Mouse (Mus musculus) limb, embryonic 10.5 days (tissue): ENCODE data around the gene Fndc3b. TPM values are rescaled to one million over a fixed set of nuclear protein-coding genes. Genes with fewer than 3 reads are reported as not detected.

Experiments
- DNase-seq: peaks from one replicate; pipeline ENCODE4 v3.0.0-alpha.2; 2017; ENCODE audit warnings: low spot score
- H3K27ac ChIP-seq: fragments of 300-500 bp; sonication (generic); 2 replicates; pipeline ENCODE4 v1.5.1; 2016; ENCODE audit warnings: mild to moderate bottlenecking
- H3K27me3 ChIP-seq: fragments of 300-500 bp; sonication (generic); 2 replicates; pipeline ENCODE4 v1.6.1; 2016; ENCODE audit warnings: low read depth, mild to moderate bottlenecking; ENCODE audit not compliant: poor library complexity, severe bottlenecking
- H3K36me3 ChIP-seq: fragments of 300-500 bp; sonication (generic); 2 replicates; pipeline ENCODE4 v1.6.1; 2016; ENCODE audit warnings: mild to moderate bottlenecking, moderate library complexity
- H3K4me1 ChIP-seq: fragments of 300-500 bp; sonication (generic); 2 replicates; pipeline ENCODE4 v1.6.1; 2016
- H3K4me3 ChIP-seq: fragments of 300-500 bp; sonication (generic); 2 replicates; pipeline ENCODE4 v1.5.1; 2016; ENCODE audit warnings: mild to moderate bottlenecking, moderate library complexity
- H3K9me3 ChIP-seq: fragments of 300-500 bp; sonication (generic); replicated peaks from 2 replicates; pipeline ENCODE4 v1.6.1; 2016; ENCODE audit warnings: mild to moderate bottlenecking
- WGBS: fragments of 180-500 bp; shearing (Covaris S2); methylation state at CpG from one replicate; pipeline ENCODE4 v1.1.7; 2016; 5-methylcytosine and 5-hydroxymethylcytosine counted together
- polyA plus RNA-seq: library from polyadenylated mRNA; unstranded; fragments of >200 nt; fragmentation: Nextera tagmentation; extraction: Ambion mirVana; gene quantifications from 2 replicates; pipeline ENCODE4 v1.2.1, GENCODE M21; 2016

Fndc3b gene
- polyA plus RNA-seq, 1 experiment from 2014 or later = 9.7 TPM

GRCm38 (mm10) chr3:27565314-27565713 is 145.8 kb downstream of the Fndc3b start:
- 94% methylated on average over 4 of the region's 4 CpGs for WGBS
- H3K27me3 ChIP-seq = no peaks in the 10 kb centered on the region
- no peak overlapping the region for H3K27ac ChIP-seq
- no peaks in the 10 kb centered on the region for H3K4me1 ChIP-seq
- H3K4me3 ChIP-seq = no peak overlapping the region
- DNase-seq = no peak
- H3K9me3 ChIP-seq = no peaks in the 10 kb centered on the region
- no peaks in the 10 kb centered on the region for H3K36me3 ChIP-seq

- no peak for DNase-seq
- Histone ChIP-seq H3K27ac (no peak overlapping the region), H3K4me1 (no peaks in the 10 kb centered on the region), H3K36me3 (no peaks in the 10 kb centered on the region), H3K9me3 (no peaks in the 10 kb centered on the region), H3K4me3 (no peak overlapping the region), H3K27me3 (no peaks in the 10 kb centered on the region)
- WGBS = 90% methylated on average over 5 of the region's 5 CpGs
These were observed 148.0 kb downstream of the Fndc3b start for GRCm38 (mm10) chr3:27563047-27563624.

- H3K36me3 ChIP-seq = no peaks in the 10 kb centered on the region
- no peak overlapping the region for H3K4me3 ChIP-seq
- no peak for DNase-seq
- H3K27me3 ChIP-seq = no peaks in the 10 kb centered on the region
- WGBS = 85% methylated on average over 3 of the region's 3 CpGs
- no peaks in the 10 kb centered on the region for H3K4me1 ChIP-seq
- no peaks in the 10 kb centered on the region for H3K9me3 ChIP-seq
- H3K27ac ChIP-seq = no peak overlapping the region
These were observed 148.6 kb downstream of the Fndc3b start for GRCm38 (mm10) chr3:27562476-27562875.

- Histone ChIP-seq H3K9me3 (no peaks in the 10 kb centered on the region), H3K4me3 (no peak overlapping the region), H3K36me3 (no peaks in the 10 kb centered on the region), H3K27ac (no peak overlapping the region), H3K27me3 (no peaks in the 10 kb centered on the region), H3K4me1 (no peaks in the 10 kb centered on the region)
- no peak for DNase-seq
- 95% methylated on average over 2 of the region's 2 CpGs for WGBS
These were observed 149.2 kb downstream of the Fndc3b start for GRCm38 (mm10) chr3:27561921-27562320.

GRCm38 (mm10) chr3:27559316-27559715 is 151.8 kb downstream of the Fndc3b start:
- Histone ChIP-seq H3K9me3 (no peaks in the 10 kb centered on the region), H3K27ac (no peak overlapping the region), H3K4me1 (no peaks in the 10 kb centered on the region), H3K27me3 (no peaks in the 10 kb centered on the region), H3K4me3 (no peak overlapping the region), H3K36me3 (peaks cover 9% of the 10 kb centered on the region)
- WGBS = 92% methylated on average over 4 of the region's 4 CpGs
- no peak for DNase-seq

- WGBS = 91% methylated on average over 4 of the region's 4 CpGs
- Histone ChIP-seq H3K9me3 (no peaks in the 10 kb centered on the region), H3K27ac (no peak overlapping the region), H3K27me3 (no peaks in the 10 kb centered on the region), H3K4me1 (no peaks in the 10 kb centered on the region), H3K36me3 (peaks cover 9% of the 10 kb centered on the region), H3K4me3 (no peak overlapping the region)
- DNase-seq = no peak
These were observed 153.8 kb downstream of the Fndc3b start for GRCm38 (mm10) chr3:27557100-27558004.

- DNase-seq = no peak
- no peaks in the 10 kb centered on the region for H3K27me3 ChIP-seq
- H3K27ac ChIP-seq = no peak overlapping the region
- H3K9me3 ChIP-seq = no peaks in the 10 kb centered on the region
- 90% methylated on average over 3 of the region's 3 CpGs for WGBS
- no peaks in the 10 kb centered on the region for H3K4me1 ChIP-seq
- H3K4me3 ChIP-seq = no peak overlapping the region
- peaks cover 9% of the 10 kb centered on the region for H3K36me3 ChIP-seq
These were observed 155.6 kb downstream of the Fndc3b start for GRCm38 (mm10) chr3:27555401-27555940.

- WGBS = 91% methylated on average over 3 of the region's 3 CpGs
- DNase-seq = no peak
- H3K4me3 ChIP-seq = no peak overlapping the region
These were observed 156.8 kb downstream of the Fndc3b start for GRCm38 (mm10) chr3:27554325-27554724.

GRCm38 (mm10) chr3:27553781-27554180 is 157.3 kb downstream of the Fndc3b start:
- Histone ChIP-seq H3K4me1 (no peaks in the 10 kb centered on the region), H3K27me3 (no peaks in the 10 kb centered on the region), H3K4me3 (no peak overlapping the region), H3K27ac (no peak overlapping the region), H3K36me3 (peaks cover 9% of the 10 kb centered on the region), H3K9me3 (no peaks in the 10 kb centered on the region)
- DNase-seq = no peak
- WGBS = 84% methylated on average over 3 of the region's 3 CpGs

More at GRCm38 (mm10) chr3:27554325-27554724, 156.8 kb downstream of the Fndc3b start:
- no peak overlapping the region for H3K27ac ChIP-seq
- H3K36me3 ChIP-seq = peaks cover 9% of the 10 kb centered on the region
- no peaks in the 10 kb centered on the region for H3K9me3 ChIP-seq
- no peaks in the 10 kb centered on the region for H3K4me1 ChIP-seq
- H3K27me3 ChIP-seq = no peaks in the 10 kb centered on the region

GRCm38 (mm10) chr3:27551005-27551404 is 160.1 kb downstream of the Fndc3b start:
- 93% methylated on average over 3 of the region's 3 CpGs for WGBS
- H3K27ac ChIP-seq = no peak overlapping the region
- DNase-seq = no peak
- peaks cover 9% of the 10 kb centered on the region for H3K36me3 ChIP-seq
- no peaks in the 10 kb centered on the region for H3K4me1 ChIP-seq
- no peak overlapping the region for H3K4me3 ChIP-seq
- H3K9me3 ChIP-seq = no peaks in the 10 kb centered on the region
- H3K27me3 ChIP-seq = no peaks in the 10 kb centered on the region

- Histone ChIP-seq H3K4me1 (no peaks in the 10 kb centered on the region), H3K9me3 (no peaks in the 10 kb centered on the region), H3K4me3 (no peak overlapping the region), H3K36me3 (peaks cover 4% of the 10 kb centered on the region), H3K27me3 (no peaks in the 10 kb centered on the region), H3K27ac (no peak overlapping the region)
- DNase-seq = no peak
- WGBS = 95% methylated on average over 1 of the region's 1 CpGs
These were observed 160.7 kb downstream of the Fndc3b start for GRCm38 (mm10) chr3:27550409-27550808.

- Histone ChIP-seq H3K27me3 (no peaks in the 10 kb centered on the region), H3K9me3 (no peaks in the 10 kb centered on the region), H3K27ac (no peak overlapping the region), H3K4me1 (no peaks in the 10 kb centered on the region), H3K36me3 (peaks cover 9% of the 10 kb centered on the region; the same call in 1 of the 2 replicates), H3K4me3 (no peak overlapping the region)
- no peak for DNase-seq
- 96% methylated on average over 3 of the region's 3 CpGs for WGBS
These were observed 165.5 kb downstream of the Fndc3b start for GRCm38 (mm10) chr3:27545651-27546050.

- DNase-seq = no peak
- Histone ChIP-seq H3K27me3 (no peaks in the 10 kb centered on the region), H3K36me3 (peaks cover 9% of the 10 kb centered on the region; the same call in 1 of the 2 replicates), H3K9me3 (no peaks in the 10 kb centered on the region), H3K27ac (no peak overlapping the region), H3K4me1 (no peaks in the 10 kb centered on the region), H3K4me3 (no peak overlapping the region)
- WGBS = 94% methylated on average over 11 of the region's 11 CpGs
These were observed 167.0 kb downstream of the Fndc3b start for GRCm38 (mm10) chr3:27544061-27544460.
